Mouse (Mus musculus): Measurements from ENCODE around the gene Zfp811. TPM values are rescaled to one million over a fixed set of nuclear protein-coding genes. Genes with fewer than 3 reads are reported as not detected.

Gene Zfp811
- polyA plus RNA-seq, 1 experiment from 2014 or later = 10.3 TPM

GRCm38 (mm10) chr17:32752813-32753360 lies 56.8 kb downstream of the Zfp811 start:
- WGBS = 82% methylated on average over 6 of the region's 6 CpGs
- ATAC-seq (ENCODE audit: insufficient number of reproducible peaks, insufficient read depth, low FRiP score, low TSS enrichment) = no peak

GRCm38 (mm10) chr17:32750611-32751010 lies 59.1 kb downstream of the Zfp811 start:
- no peak overlapping the region for H3K27ac ChIP-seq
- ATAC-seq (ENCODE audit: insufficient number of reproducible peaks, insufficient read depth, low FRiP score, low TSS enrichment) = no peak
- 38% methylated on average over 5 of the region's 5 CpGs for WGBS
- no peaks in the 10 kb centered on the region for H3K36me3 ChIP-seq
- no peaks in the 10 kb centered on the region for H3K27me3 ChIP-seq
- H3K4me3 ChIP-seq = no peak overlapping the region
- no peak overlapping the region for H3K4me2 ChIP-seq (replicated peaks)
- H3K9me3 ChIP-seq = no peaks in the 10 kb centered on the region
- H3K9ac ChIP-seq = no peak overlapping the region
- no peaks in the 10 kb centered on the region for H3K4me1 ChIP-seq

More at GRCm38 (mm10) chr17:32752813-32753360, 56.8 kb downstream of the Zfp811 start:
- Histone ChIP-seq H3K4me3 (no peak overlapping the region), H3K27me3 (no peaks in the 10 kb centered on the region), H3K9me3 (no peaks in the 10 kb centered on the region), H3K9ac (no peak overlapping the region), H3K36me3 (no peaks in the 10 kb centered on the region), H3K4me1 (no peaks in the 10 kb centered on the region), H3K4me2 (replicated peaks) (no peak overlapping the region), H3K27ac (no peak overlapping the region)

Other genes with a start within 250 kb of the Zfp811 start
- gene Cyp4f37, start 188.6 kb downstream of the Zfp811 start, polyA plus RNA-seq (2016; fragmentation: Nextera tagmentation; extraction: Ambion mirVana) = not detected in 2 replicates
- not detected in 2 replicates for gene Cyp4f40, start 151.0 kb downstream of the Zfp811 start, polyA plus RNA-seq (2016; fragmentation: Nextera tagmentation; extraction: Ambion mirVana)
- 0.15 and 0.24 TPM in 2 replicates for gene Cyp4f15, start 124.3 kb downstream of the Zfp811 start, polyA plus RNA-seq (2016; fragmentation: Nextera tagmentation; extraction: Ambion mirVana)
- 49.0 and 51.2 TPM in 2 replicates for gene Zfp871, start 21.6 kb downstream of the Zfp811 start, polyA plus RNA-seq (2016; fragmentation: Nextera tagmentation; extraction: Ambion mirVana)
- gene Zfp799, start 20.3 kb upstream of the Zfp811 start, polyA plus RNA-seq (2016; fragmentation: Nextera tagmentation; extraction: Ambion mirVana) = 19.4 and 23.5 TPM in 2 replicates
- gene Zfp870, start 81.7 kb upstream of the Zfp811 start, polyA plus RNA-seq (2016; fragmentation: Nextera tagmentation; extraction: Ambion mirVana) = 8.9 and 9.0 TPM in 2 replicates
- not detected in 2 replicates for gene Cyp4f14, start 107.4 kb upstream of the Zfp811 start, polyA plus RNA-seq (2016; fragmentation: Nextera tagmentation; extraction: Ambion mirVana)
- gene Cyp4f13, start 137.5 kb upstream of the Zfp811 start, polyA plus RNA-seq (2016; fragmentation: Nextera tagmentation; extraction: Ambion mirVana) = 8.0 and 8.8 TPM in 2 replicates
- 12.2 and 12.6 TPM in 2 replicates for gene Zfp472, start 155.9 kb upstream of the Zfp811 start, polyA plus RNA-seq (2016; fragmentation: Nextera tagmentation; extraction: Ambion mirVana)
- 15.9 and 16.1 TPM in 2 replicates for gene Zfp952, start 183.2 kb upstream of the Zfp811 start, polyA plus RNA-seq (2016; fragmentation: Nextera tagmentation; extraction: Ambion mirVana)
- gene Zfp763, start 223.5 kb upstream of the Zfp811 start, polyA plus RNA-seq (2016; fragmentation: Nextera tagmentation; extraction: Ambion mirVana) = 22.3 and 23.3 TPM in 2 replicates